Mouse (Mus musculus) megakaryocyte, adult 5-6 weeks (primary cell): ENCODE results near the gene Fntb. TPM values are rescaled to one million over a fixed set of nuclear protein-coding genes. Genes with fewer than 3 reads are reported as not detected.

ENCODE experiments used
- ATAC-seq: 2 replicates; pipeline ENCODE4 v1.8.0; 2016; ENCODE audit warnings: mild to moderate bottlenecking, inconsistent platforms; ENCODE audit not compliant: poor library complexity, severe bottlenecking
- total RNA-seq, 2 experiments: library from RNA; stranded (forward) in 1 of 2; stranded (reverse) in 1 of 2; fragments of 153-499, 151-499 nt in 1 of 2; fragments of 221-1000, 200-1000 nt in 1 of 2; gene quantifications; 2 replicates each; pipeline versions ENCODE4 v1.2.3 to v1.2.4; 2015 to 2017

Gene Fntb
- total RNA-seq (2015) (3.1 and 5.2 TPM in 2 replicates), total RNA-seq (2017) (2.2 and 2.8 TPM in 2 replicates)

- peak; percentile 96 for ATAC-seq
Measured at GRCm38 (mm10) chr12:76765354-76765851, at the start of gene Fntb, which contains the start of gene Churc1. Gene Fntb, plus strand, starts transcription at chr12:76765589. Gene Churc1, plus strand, starts transcription at chr12:76765538.

GRCm38 (mm10) chr12:76718384-76718783, 47.0 kb upstream of the Fntb start:
- ATAC-seq = no peak

GRCm38 (mm10) chr12:76720572-76720971, 44.8 kb upstream of the Fntb start:
- ATAC-seq = no peak

- ATAC-seq = no peak
Measured at GRCm38 (mm10) chr12:76722026-76722425, 43.4 kb upstream of the Fntb start.

- ATAC-seq = no peak
Measured at GRCm38 (mm10) chr12:76727955-76728354, 37.4 kb upstream of the Fntb start.

GRCm38 (mm10) chr12:76750866-76751459, 14.4 kb upstream of the Fntb start:
- no peak for ATAC-seq

- ATAC-seq = peak; percentile 62; the same call in 1 of the 2 replicates
Measured at GRCm38 (mm10) chr12:76752652-76753318, 12.6 kb upstream of the Fntb start.

- ATAC-seq = no peak
Measured at GRCm38 (mm10) chr12:76765901-76766630, 677 bp downstream of the Fntb start.

GRCm38 (mm10) chr12:76770841-76771500, 5.6 kb downstream of the Fntb start:
- no peak for ATAC-seq

GRCm38 (mm10) chr12:76771540-76771939, 6.2 kb downstream of the Fntb start:
- no peak for ATAC-seq

- ATAC-seq = no peak
Measured at GRCm38 (mm10) chr12:76774652-76775051, 9.3 kb downstream of the Fntb start.

GRCm38 (mm10) chr12:76775132-76775531, 9.7 kb downstream of the Fntb start:
- ATAC-seq = no peak

- no peak for ATAC-seq
Measured at GRCm38 (mm10) chr12:76776898-76777297, 11.5 kb downstream of the Fntb start.

GRCm38 (mm10) chr12:76777845-76778244, 12.5 kb downstream of the Fntb start:
- no peak for ATAC-seq

GRCm38 (mm10) chr12:76778305-76779083, 13.1 kb downstream of the Fntb start:
- no peak for ATAC-seq

GRCm38 (mm10) chr12:76779951-76780350, 14.6 kb downstream of the Fntb start:
- ATAC-seq = no peak

GRCm38 (mm10) chr12:76780639-76781468, 15.5 kb downstream of the Fntb start:
- no peak for ATAC-seq

GRCm38 (mm10) chr12:76784056-76784619, 18.7 kb downstream of the Fntb start:
- ATAC-seq = no peak

GRCm38 (mm10) chr12:76790446-76791084, 25.2 kb downstream of the Fntb start:
- no peak for ATAC-seq
